Mouse (Mus musculus) layer of hippocampus, postnatal 14 days (tissue): ENCODE measurements around the gene Col27a1. TPM values are rescaled to one million over a fixed set of nuclear protein-coding genes. Genes with fewer than 3 reads are reported as not detected.

Experiments
- DNase-seq, 2 experiments: peaks; one replicate each; pipeline ENCODE4 v3.0.0; 2021 to 2022; ENCODE audit warnings: low spot score in 2 of 2, mixed read lengths in 1 of 2
- total RNA-seq, 2 experiments: library from RNA; stranded (reverse); gene quantifications; 2 replicates each; pipeline ENCODE4 v1.2.3; 2021

Gene Col27a1
- total RNA-seq, 2 experiments from 2014 or later = 3.1 to 3.8 TPM

- peak; percentile 85 to 90 for DNase-seq
Observed at GRCm38 (mm10) chr4:63307175-63308062, 93.6 kb downstream of the Col27a1 start.

GRCm38 (mm10) chr4:63308316-63308715 is 94.5 kb downstream of the Col27a1 start:
- peak in 1 of 2 experiments; percentile 31 for DNase-seq

DNA sequence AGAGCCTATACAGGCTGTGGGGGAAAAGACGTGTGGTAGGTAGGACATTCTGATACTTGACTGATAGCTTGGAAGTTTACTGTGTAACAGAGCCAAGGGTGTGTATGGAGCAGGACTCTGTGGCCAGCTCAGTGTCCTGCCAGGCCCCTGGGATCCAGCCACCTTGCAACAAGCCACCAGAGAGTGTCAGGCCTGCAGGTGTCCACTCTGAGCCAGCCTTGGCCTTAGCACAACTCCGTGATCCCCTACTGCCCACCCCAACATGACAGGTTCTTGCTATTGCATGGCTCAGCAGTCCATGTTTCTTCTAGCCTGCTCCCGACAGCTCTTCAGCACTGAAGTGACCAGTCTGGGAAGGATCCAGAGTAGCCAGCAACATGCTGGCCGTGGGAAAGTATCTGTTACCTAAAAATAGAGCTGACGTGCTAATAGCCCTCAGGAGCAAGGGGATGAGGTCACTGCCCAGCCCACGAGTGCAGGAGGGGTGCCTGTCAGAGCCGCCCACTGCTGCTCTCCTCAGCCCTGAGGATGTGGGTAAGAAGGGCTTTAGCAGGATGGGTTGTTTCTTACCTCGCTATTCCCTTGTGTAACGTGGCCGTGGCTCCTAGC is 96.5 kb downstream of the Col27a1 start:
- DNase-seq = no peak

DNA sequence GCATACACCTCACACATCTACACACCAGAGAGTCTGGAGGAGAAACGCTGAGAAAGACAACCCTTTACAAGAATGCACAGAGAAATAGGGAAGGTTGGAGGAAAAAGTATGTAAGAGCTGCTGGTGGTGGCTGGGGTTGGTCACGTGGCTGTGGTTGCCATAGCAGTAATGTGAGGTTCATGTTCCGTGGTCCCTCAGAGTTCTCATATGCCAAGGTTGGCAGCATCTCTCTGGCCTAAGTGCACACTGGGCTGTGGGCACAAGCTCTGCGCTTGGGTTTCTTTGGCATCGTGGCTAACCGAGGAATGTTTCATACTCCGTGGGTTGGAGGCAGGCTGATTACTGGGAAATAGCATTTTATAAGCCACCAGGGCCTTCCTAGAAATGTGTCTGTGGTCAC is 97.6 kb downstream of the Col27a1 start:
- no peak for DNase-seq

DNA sequence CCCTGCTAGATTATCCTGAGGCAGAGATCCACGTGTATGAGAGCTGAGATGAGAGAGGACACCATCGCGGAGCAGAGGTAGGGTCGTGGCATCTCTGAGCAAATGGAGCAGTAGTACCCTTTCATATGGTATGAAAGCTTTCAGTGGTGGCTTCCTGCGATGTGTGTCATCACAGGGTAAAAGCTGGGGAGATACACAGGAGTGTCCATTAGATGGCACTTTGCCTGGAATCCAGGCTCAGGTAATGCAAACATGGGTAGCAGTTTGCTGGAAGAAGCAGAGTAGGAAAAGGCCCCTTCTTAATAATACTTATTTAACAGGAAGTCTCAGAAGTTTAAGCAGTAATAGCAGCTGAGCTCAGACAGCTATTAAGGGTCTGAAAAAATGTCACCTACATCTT is 100.3 kb downstream of the Col27a1 start:
- DNase-seq = no peak

- no peak for DNase-seq
Observed at GRCm38 (mm10) chr4:63316076-63316746, 102.4 kb downstream of the Col27a1 start.

GRCm38 (mm10) chr4:63319566-63319965 is 105.8 kb downstream of the Col27a1 start:
- peak; percentile 57 to 66 for DNase-seq

DNA sequence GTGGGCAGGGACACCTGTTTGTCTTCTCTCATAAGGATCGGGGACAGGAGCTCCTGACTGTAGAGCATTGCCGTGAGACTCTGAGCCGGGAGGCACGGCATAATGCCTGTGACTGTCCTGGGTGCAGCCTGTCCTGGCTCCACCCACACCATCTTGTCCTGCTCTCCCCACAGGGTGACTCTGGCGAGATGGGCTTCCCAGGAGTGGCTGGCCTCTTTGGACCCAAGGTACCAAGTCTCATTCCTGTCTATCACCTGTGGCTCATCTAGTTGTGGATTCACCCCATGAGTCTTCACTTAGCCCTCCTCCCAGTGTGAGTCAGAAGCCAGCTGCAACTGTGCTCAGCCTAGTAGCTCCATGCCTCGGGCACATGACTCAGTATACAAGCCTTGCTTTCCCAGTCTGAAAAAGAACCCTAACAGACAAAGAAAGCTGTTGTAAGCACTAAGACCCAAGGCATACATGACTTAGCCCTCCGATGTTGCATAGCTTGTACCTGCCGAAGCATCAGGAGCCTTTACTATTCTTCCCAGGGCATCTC is 109.5 kb downstream of the Col27a1 start:
- DNase-seq = no peak

- no peak for DNase-seq
Observed at GRCm38 (mm10) chr4:63333403-63333802, 119.6 kb downstream of the Col27a1 start.

GRCm38 (mm10) chr4:63338414-63339076 is 124.7 kb downstream of the Col27a1 start:
- DNase-seq = peak; percentile 17 to 30

- no peak for DNase-seq
Observed at GRCm38 (mm10) chr4:63342491-63342890, 128.7 kb downstream of the Col27a1 start.

DNA sequence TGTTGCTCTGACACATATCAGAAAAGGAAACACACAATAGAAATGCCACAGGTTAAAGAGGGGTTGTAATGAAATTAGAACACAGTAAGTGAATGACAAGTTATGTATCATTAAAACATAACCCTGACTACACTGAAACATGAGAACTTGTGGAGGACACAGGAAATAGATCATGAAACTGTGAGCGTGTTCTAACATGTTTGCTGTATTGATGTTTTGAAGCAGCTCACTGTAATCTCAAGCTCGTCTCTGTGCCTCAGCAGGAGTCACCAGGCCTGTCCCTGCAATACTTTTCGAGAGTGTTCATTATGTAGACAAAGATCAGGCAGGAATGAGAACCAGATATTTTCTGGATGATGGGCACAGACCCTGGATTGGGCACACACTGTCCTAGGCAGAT is 129.8 kb downstream of the Col27a1 start:
- DNase-seq = no peak

GRCm38 (mm10) chr4:63344295-63344694 is 130.5 kb downstream of the Col27a1 start, which contains the start of gene Orm1:
Orm1 (plus strand) TSS chr4:63344560.
- no peak for DNase-seq

- no peak for DNase-seq
Observed at GRCm38 (mm10) chr4:63345261-63345660, 131.5 kb downstream of the Col27a1 start.

- no peak for DNase-seq
Observed at GRCm38 (mm10) chr4:63346659-63347058, 132.9 kb downstream of the Col27a1 start.

DNA sequence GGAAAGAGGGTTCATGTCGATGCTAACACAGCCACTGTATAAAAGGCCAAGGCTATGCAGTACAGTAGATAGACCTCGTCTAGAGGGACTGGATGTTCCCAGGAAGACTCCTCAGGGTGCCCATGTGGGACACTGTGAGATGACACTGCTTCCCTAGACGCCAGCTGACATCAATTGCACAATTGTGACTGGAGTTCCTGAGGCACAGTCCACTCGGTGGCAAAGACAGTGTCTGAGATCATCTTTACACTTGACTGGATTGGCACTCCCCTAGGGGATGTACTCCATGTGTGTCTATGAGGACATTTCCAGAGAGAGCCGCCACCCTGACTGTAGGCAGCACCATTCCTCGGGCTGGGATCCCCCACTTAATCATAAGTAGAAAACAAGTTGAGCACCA is 134.7 kb downstream of the Col27a1 start:
- no peak for DNase-seq

GRCm38 (mm10) chr4:63355877-63356665 is 142.3 kb downstream of the Col27a1 start, which contains the start of gene Orm3:
Orm3 (plus strand) TSS chr4:63356162.
- no peak for DNase-seq

DNA sequence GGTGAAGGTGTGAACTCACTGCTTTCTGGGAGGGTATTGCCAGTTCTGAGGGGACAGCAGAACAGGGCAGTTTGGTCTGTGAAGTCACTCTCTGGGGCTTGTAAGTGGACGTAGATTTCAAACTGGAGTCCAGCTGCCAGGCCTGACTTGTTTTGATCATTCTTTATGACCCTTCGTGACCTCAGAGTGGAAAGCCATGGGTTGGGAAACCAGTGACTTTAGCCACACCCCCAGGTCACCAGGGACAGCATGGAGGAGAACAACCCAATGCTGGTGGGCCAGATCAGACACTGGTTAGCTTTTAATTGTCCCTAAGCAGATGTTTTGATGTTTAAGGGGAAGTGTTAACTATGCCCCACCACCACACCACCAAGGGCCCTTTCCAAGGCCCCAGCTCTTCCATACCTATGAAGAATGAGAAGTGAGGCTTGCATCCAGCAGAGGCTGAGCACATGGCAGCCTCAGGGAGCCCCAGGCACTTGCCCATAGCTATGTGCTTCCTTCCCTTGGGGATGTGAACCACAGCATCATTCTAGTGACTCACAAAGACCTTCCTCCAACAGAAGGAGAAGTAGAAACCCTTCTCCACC is 143.3 kb downstream of the Col27a1 start:
- DNase-seq = no peak

DNA sequence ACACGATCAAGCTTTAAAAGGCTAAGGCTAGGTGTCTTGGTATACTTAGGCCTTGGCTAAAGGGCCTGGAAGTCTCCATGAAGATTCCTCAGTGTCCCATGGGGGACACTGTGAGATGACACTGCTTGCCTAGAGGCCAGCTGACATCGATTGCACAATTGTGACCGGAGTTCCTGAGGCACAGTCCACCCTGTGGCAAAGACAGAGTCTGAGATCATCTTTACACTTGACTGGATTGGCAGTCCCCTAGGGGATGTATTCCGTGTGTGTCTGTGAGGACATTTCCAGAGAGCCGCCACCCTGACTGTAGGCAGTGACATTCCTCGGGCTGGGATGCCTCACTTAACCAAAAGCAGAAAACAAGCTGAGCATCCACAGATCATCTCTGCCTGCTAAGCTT is 146.1 kb downstream of the Col27a1 start:
- no peak for DNase-seq

DNA sequence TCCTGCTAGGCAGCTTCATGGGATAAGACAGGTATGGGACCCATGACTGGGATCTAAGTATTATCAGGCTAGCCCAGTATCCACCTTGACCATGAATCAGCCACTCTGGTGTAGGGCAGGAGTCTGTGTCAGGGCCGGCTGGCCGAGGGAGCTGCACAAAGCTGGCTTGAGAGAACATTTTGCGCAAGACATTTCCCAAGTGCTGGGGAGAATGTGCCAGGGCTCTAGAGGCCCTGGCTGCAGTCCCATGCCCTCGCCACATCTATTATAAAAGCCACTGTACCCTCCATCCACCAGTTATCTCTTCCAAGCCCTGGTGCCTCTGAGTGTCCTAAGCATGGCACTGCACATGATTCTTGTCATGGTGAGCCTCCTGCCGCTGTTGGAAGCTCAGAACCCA is 148.3 kb downstream of the Col27a1 start, which contains the start of gene Orm2:
Gene Orm2, plus strand, starts transcription at position 300 of the 400 bp plus-strand sequence.
- no peak for DNase-seq
